Mouse (Mus musculus) thymus, adult 2 months (tissue): Measurements from ENCODE around the gene D130043K22Rik. TPM values are rescaled to one million over a fixed set of nuclear protein-coding genes. Genes with fewer than 3 reads are reported as not detected.

ENCODE experiments used
- DNase-seq: peaks from one replicate; pipeline ENCODE4 v3.0.0; 2021
- H3K27ac ChIP-seq: fragments of 200-500 bp; 2 replicates; pipeline ENCODE4 v1.5.1; 2012; ENCODE audit warnings: low read length, control low read depth; ENCODE audit not compliant: control insufficient read depth, insufficient read depth
- H3K27me3 ChIP-seq: fragments of 200-500 bp; 2 replicates; pipeline ENCODE4 v1.6.1; 2012; ENCODE audit warnings: mild to moderate bottlenecking, low read length, moderate library complexity, mixed read lengths; ENCODE audit not compliant: control insufficient read depth, insufficient read depth
- H3K36me3 ChIP-seq: fragments of 200-500 bp; 2 replicates; pipeline ENCODE4 v1.6.1; 2012; ENCODE audit warnings: mild to moderate bottlenecking, low read length, moderate library complexity; ENCODE audit not compliant: control insufficient read depth, insufficient read depth
- H3K4me1 ChIP-seq: fragments of 200-500 bp; replicated peaks from 2 replicates; pipeline ENCODE4 v1.6.1; 2012; ENCODE audit warnings: low read length; ENCODE audit not compliant: control insufficient read depth, insufficient read depth
- H3K4me3 ChIP-seq: fragments of 200-500 bp; 2 replicates; pipeline ENCODE4 v1.5.1; 2012; ENCODE audit warnings: mild to moderate bottlenecking, low read length, control low read depth, moderate library complexity; ENCODE audit not compliant: control insufficient read depth, insufficient read depth
- CTCF ChIP-seq: fragments of 200-500 bp; IDR thresholded peaks from 2 replicates; pipeline ENCODE4 v1.5.1; 2012; ENCODE audit warnings: mild to moderate bottlenecking, control low read depth, low read length, moderate library complexity, borderline replicate concordance; ENCODE audit not compliant: control insufficient read depth, poor library complexity, insufficient read depth; ENCODE audit errors: extremely low read depth
- POLR2A ChIP-seq: fragments of 200-500 bp; IDR thresholded peaks from 2 replicates; pipeline ENCODE4 v1.6.1; 2012; ENCODE audit warnings: mild to moderate bottlenecking, low read length, control low read depth, moderate library complexity; ENCODE audit not compliant: control insufficient read depth, poor library complexity, insufficient read depth; ENCODE audit errors: extremely low read depth
- WGBS: fragments of 180-500 bp; shearing (Covaris S2); methylation state at CpG from one replicate; pipeline ENCODE4 v1.1.7; 2018; 5-methylcytosine and 5-hydroxymethylcytosine counted together
- polyA plus RNA-seq: library from polyadenylated mRNA; depleted of rRNA; stranded (reverse); fragments of >200 nt; gene quantifications from 2 replicates; pipeline ENCODE4 v1.2.3, GENCODE M21; 2012

D130043K22Rik gene
- polyA plus RNA-seq, 1 experiment: 0.12 TPM

- peak; percentile 58 for DNase-seq
- 0 out of 2 replicates have a peak, but pooled peaks have one; percentile 17 for TF ChIP-seq CTCF
- TF ChIP-seq POLR2A: no peak
- Histone ChIP-seq H3K4me1 (peaks cover 7% of the 10 kb centered on the region), H3K27me3 (no peaks in the 10 kb centered on the region), H3K4me3 (peak within 1 kb of the TSS; percentile 90), H3K36me3 (peaks cover 15% of the 10 kb centered on the region), H3K27ac (peak within 1 kb of the TSS; percentile 95)
- under 1% methylated on average over 74 of the region's 74 CpGs for WGBS
These were observed 43.5 kb upstream of the D130043K22Rik start, which contains the start of gene BC005537 for GRCm38 (mm10) chr13:24801308-24801921. BC005537 (plus strand) TSS chr13:24801657.

- DNase-seq: peak; percentile 32
These were observed 42.7 kb upstream of the D130043K22Rik start for GRCm38 (mm10) chr13:24802131-24802691.

GRCm38 (mm10) chr13:24803196-24803595 is 41.7 kb upstream of the D130043K22Rik start:
- Histone ChIP-seq H3K4me3 (no peak overlapping the region), H3K27ac (no peak overlapping the region)
- no peak for TF ChIP-seq CTCF
- TF ChIP-seq POLR2A: no peak

More at GRCm38 (mm10) chr13:24802131-24802691, 42.7 kb upstream of the D130043K22Rik start:
- Histone ChIP-seq H3K27me3 (no peaks in the 10 kb centered on the region), H3K36me3 (peaks cover 21% of the 10 kb centered on the region), H3K4me1 (peaks cover 7% of the 10 kb centered on the region), H3K4me3 (peak overlapping the region; percentile 90), H3K27ac (peak overlapping the region; percentile 95; the same call in 1 of the 2 replicates)
- TF ChIP-seq CTCF (no peak), POLR2A (no peak)
- under 1% methylated on average over 26 of the region's 26 CpGs for WGBS

GRCm38 (mm10) chr13:24806079-24806478 is 38.9 kb upstream of the D130043K22Rik start:
- Histone ChIP-seq H3K36me3 (peaks cover 58% of the 10 kb centered on the region), H3K4me1 (peaks cover 5% of the 10 kb centered on the region), H3K4me3 (no peak overlapping the region), H3K27me3 (no peaks in the 10 kb centered on the region), H3K27ac (no peak overlapping the region)
- no peak for DNase-seq
- no peak for TF ChIP-seq POLR2A
- TF ChIP-seq CTCF: no peak

More at GRCm38 (mm10) chr13:24803196-24803595, 41.7 kb upstream of the D130043K22Rik start:
- no peaks in the 10 kb centered on the region for H3K27me3 ChIP-seq
- no peak for DNase-seq
- peaks cover 31% of the 10 kb centered on the region for H3K36me3 ChIP-seq
- H3K4me1 ChIP-seq: peaks cover 7% of the 10 kb centered on the region
- WGBS: 7% methylated on average over 2 of the region's 2 CpGs

- no peaks in the 10 kb centered on the region for H3K4me1 ChIP-seq
- no peak for DNase-seq
- TF ChIP-seq POLR2A (no peak), CTCF (no peak)
- H3K36me3 ChIP-seq: peaks cover 69% of the 10 kb centered on the region
- WGBS: 96% methylated on average over 2 of the region's 2 CpGs
- no peak overlapping the region for H3K4me3 ChIP-seq
- H3K27ac ChIP-seq: no peak overlapping the region
- H3K27me3 ChIP-seq: no peaks in the 10 kb centered on the region
These were observed 32.4 kb upstream of the D130043K22Rik start for GRCm38 (mm10) chr13:24812521-24812920.

- peaks cover 50% of the 10 kb centered on the region for H3K36me3 ChIP-seq
- DNase-seq: no peak
- TF ChIP-seq POLR2A (no peak), CTCF (no peak)
- WGBS: 100% methylated on average over 1 of the region's 1 CpGs
- no peaks in the 10 kb centered on the region for H3K4me1 ChIP-seq
- no peak overlapping the region for H3K4me3 ChIP-seq
- H3K27me3 ChIP-seq: no peaks in the 10 kb centered on the region
- H3K27ac ChIP-seq: no peak overlapping the region
These were observed 30.3 kb upstream of the D130043K22Rik start for GRCm38 (mm10) chr13:24814616-24815015.
